Mouse (Mus musculus): ENCODE measurements around the gene Sh3rf1.

GRCm38 (mm10) chr8:61282303-61283168, 58.9 kb downstream of the Sh3rf1 start:
- TF ChIP-seq CTCF (IDR thresholded peaks at IDR 0.05; ENCODE audit: control insufficient read depth, insufficient read depth, insufficient read length): no peak
- TF ChIP-seq MYOD1 (IDR thresholded peaks at IDR 0.05; ENCODE audit: control insufficient read depth, insufficient read length, low read depth): no peak
- no peak for TF ChIP-seq USF1 (IDR thresholded peaks at IDR 0.05; ENCODE audit: low read depth)

All from C2C12 (cell line).